Mouse (Mus musculus) inflammation-experienced regulatory T-cells, adult 6 months (primary cell): ENCODE results near the gene Sox13. TPM values are rescaled to one million over a fixed set of nuclear protein-coding genes. Genes with fewer than 3 reads are reported as not detected.
"Not testable (repeated sequence)": the region's sequence is repeated elsewhere in the genome, so short reads cannot be mapped to it uniquely, and the experiment has no call there.

Experiments
- ATAC-seq: one replicate; pipeline ENCODE4 v1.8.0; 2017
- polyA plus RNA-seq, 3 experiments: library from polyadenylated mRNA; unstranded; fragments of 100-300 nt; shearing (Covaris generic); gene quantifications; one replicate each; pipeline ENCODE4 v1.2.1; 2017

Gene Sox13
- polyA plus RNA-seq, 3 experiments from 2014 or later: not detected

- no peak for ATAC-seq
Measured at GRCm38 (mm10) chr1:133366951-133367605, 57.1 kb downstream of the Sox13 start.

GRCm38 (mm10) chr1:133364890-133365289, 59.3 kb downstream of the Sox13 start:
- ATAC-seq: no peak

GRCm38 (mm10) chr1:133364022-133364630, 60.1 kb downstream of the Sox13 start:
- ATAC-seq: no peak

GRCm38 (mm10) chr1:133363276-133364021, 60.7 kb downstream of the Sox13 start, which contains the start of gene Etnk2:
Gene Etnk2, plus strand, starts transcription at chr1:133363572.
- no peak for ATAC-seq

GRCm38 (mm10) chr1:133362103-133362502, 62.1 kb downstream of the Sox13 start:
- no peak for ATAC-seq

GRCm38 (mm10) chr1:133361006-133361405, 63.2 kb downstream of the Sox13 start:
- no peak for ATAC-seq

GRCm38 (mm10) chr1:133356330-133356729, 67.8 kb downstream of the Sox13 start:
- ATAC-seq: no peak

- no peak for ATAC-seq
Measured at GRCm38 (mm10) chr1:133355912-133356311, 68.3 kb downstream of the Sox13 start.

- ATAC-seq: no peak
Measured at GRCm38 (mm10) chr1:133355469-133355868, 68.7 kb downstream of the Sox13 start.

GRCm38 (mm10) chr1:133353371-133353809, 70.8 kb downstream of the Sox13 start:
- ATAC-seq: no peak

- no peak for ATAC-seq
Measured at GRCm38 (mm10) chr1:133351762-133352161, 72.4 kb downstream of the Sox13 start.

GRCm38 (mm10) chr1:133350210-133350609, 74.0 kb downstream of the Sox13 start, which contains the start of gene Ren1:
Gene Ren1, plus strand, starts transcription at chr1:133350510.
- no peak for ATAC-seq

GRCm38 (mm10) chr1:133347693-133348520, 76.3 kb downstream of the Sox13 start:
- ATAC-seq: no peak

- no peak for ATAC-seq
Measured at GRCm38 (mm10) chr1:133347226-133347625, 77.0 kb downstream of the Sox13 start.

- no peak for ATAC-seq
Measured at GRCm38 (mm10) chr1:133346531-133346930, 77.6 kb downstream of the Sox13 start.

- ATAC-seq: no peak
Measured at GRCm38 (mm10) chr1:133344357-133344756, 79.8 kb downstream of the Sox13 start.

GRCm38 (mm10) chr1:133340403-133340802, 83.8 kb downstream of the Sox13 start:
- ATAC-seq: not testable (repeated sequence)

- no peak for ATAC-seq
Measured at GRCm38 (mm10) chr1:133333937-133334336, 90.2 kb downstream of the Sox13 start.

GRCm38 (mm10) chr1:133332656-133333430, 91.3 kb downstream of the Sox13 start:
- no peak for ATAC-seq
